Mouse (Mus musculus) E14TG2a.4 (cell line): ENCODE data around the gene Clasrp.

Source experiments
- CTCF ChIP-seq: conservative IDR thresholded peaks from 2 replicates; pipeline ENCODE4 v1.5.1; 2014; ENCODE audit warnings: low read length
- POU5F1 ChIP-seq: IDR thresholded peaks from 2 replicates; pipeline ENCODE4 v1.6.1; 2014; ENCODE audit warnings: low read length, borderline replicate concordance

GRCm38 (mm10) chr7:19557086-19557485 is 47.2 kb downstream of the Clasrp start:
- TF ChIP-seq CTCF: no peak
- TF ChIP-seq POU5F1: no peak
